In the genomic region with DNA sequence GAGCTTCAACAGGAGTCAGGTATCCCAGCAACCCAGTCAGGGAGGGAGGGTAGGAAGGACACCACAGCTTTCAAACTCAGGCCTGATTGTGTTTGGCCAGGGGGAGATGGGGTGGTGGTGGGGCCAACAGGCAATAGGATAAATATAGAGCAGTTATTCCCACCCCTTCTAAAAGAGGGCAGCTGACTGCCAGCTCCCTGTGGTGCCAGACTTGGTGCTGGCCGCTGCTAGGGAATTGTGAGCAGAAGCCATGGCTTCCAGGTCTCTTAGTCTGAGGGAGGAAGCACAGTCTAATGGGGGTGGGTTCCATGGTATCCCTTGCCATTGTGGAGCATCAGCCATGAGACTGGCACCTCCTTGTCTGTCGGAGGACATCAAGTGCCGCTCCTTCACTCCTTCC, we compare ENCODE assay signal across 15 mouse cellular contexts. TPM values are rescaled to one million over a fixed set of nuclear protein-coding genes. Genes with fewer than 3 reads are reported as not detected.
DNase-seq lines count a peak whose midpoint lies in the region.
"Had no signal": no experiment of that assay in that cellular context is flagged by ENCODE, and none has a peak within 500 bp of the region (broad histone marks: within the 10 kb centered on the region; RNA-seq: fewer than 3 reads in every experiment).

No protein-coding gene starts in this region.

- peak; percentile 55 to 61 for DNase-seq in cerebellum, postnatal 14 days
- no peak for DNase-seq in cerebellum, postnatal 36 days
- peak; percentile 12 for DNase-seq in heart, postnatal 4 days
- DNase-seq in heart, adult 9 months (ENCODE audit: low spot score in 2 of 2): no peak
- DNase-seq: adrenal gland, adult 2 months; adrenal gland, postnatal 10 days; adrenal gland, postnatal 25 days; cerebellum, adult 11 months; cerebellum, adult 18-20 months; cerebellum, adult 8-10 months; cerebellum, adult 9-11 months; embryo, embryonic 11 days had no signal

RNA-seq across cellular contexts. Expression of a gene that starts 3.8 kb away (rescaled TPM):
- total RNA-seq in heart, postnatal 4 days (2021): under 1 TPM in 1 of 2 experiments, not detected in 1; 0.10 TPM
- total RNA-seq: common myeloid progenitor, adult 5-6 weeks; MEL had no signal

RNA-seq across cellular contexts. Expression of a gene that starts 16.6 kb away (rescaled TPM):
- 1 to 10 TPM in 1 of 2 experiments, under 1 TPM in 1; 0.79 to 1.0 TPM for total RNA-seq in heart, postnatal 4 days (2021)
- total RNA-seq: common myeloid progenitor, adult 5-6 weeks; MEL had no signal

RNA-seq across cellular contexts. Expression of a gene that starts 21.9 kb away (rescaled TPM):
- total RNA-seq in heart, postnatal 4 days (2021): not detected
- total RNA-seq: common myeloid progenitor, adult 5-6 weeks; ES-E14; MEL had no signal

RNA-seq across cellular contexts. Expression of a gene that starts 29.0 kb away (rescaled TPM):
- not detected for total RNA-seq in heart, postnatal 4 days (2021)
- total RNA-seq: adrenal gland, postnatal 10 days; common myeloid progenitor, adult 5-6 weeks; MEL had no signal

Comparison
In these comparisons a context has a peak if more than half of its experiments do, and no peak if none do; other contexts are left out.
1. DNase-seq: peak in cerebellum, postnatal 14 days (2 of 2) and heart, postnatal 4 days (single experiment); none in cerebellum, postnatal 36 days (0 of 2) and heart, adult 9 months (0 of 2).